Mouse (Mus musculus) forelimb bud, embryonic 11.5 days (tissue): ENCODE data around the gene Tsnaxip1.

Source experiments
- DNase-seq: peaks from one replicate; pipeline ENCODE4 v3.0.0-alpha.2; 2012; ENCODE audit warnings: low read depth, low spot score

The Tsnaxip1 gene

DNA sequence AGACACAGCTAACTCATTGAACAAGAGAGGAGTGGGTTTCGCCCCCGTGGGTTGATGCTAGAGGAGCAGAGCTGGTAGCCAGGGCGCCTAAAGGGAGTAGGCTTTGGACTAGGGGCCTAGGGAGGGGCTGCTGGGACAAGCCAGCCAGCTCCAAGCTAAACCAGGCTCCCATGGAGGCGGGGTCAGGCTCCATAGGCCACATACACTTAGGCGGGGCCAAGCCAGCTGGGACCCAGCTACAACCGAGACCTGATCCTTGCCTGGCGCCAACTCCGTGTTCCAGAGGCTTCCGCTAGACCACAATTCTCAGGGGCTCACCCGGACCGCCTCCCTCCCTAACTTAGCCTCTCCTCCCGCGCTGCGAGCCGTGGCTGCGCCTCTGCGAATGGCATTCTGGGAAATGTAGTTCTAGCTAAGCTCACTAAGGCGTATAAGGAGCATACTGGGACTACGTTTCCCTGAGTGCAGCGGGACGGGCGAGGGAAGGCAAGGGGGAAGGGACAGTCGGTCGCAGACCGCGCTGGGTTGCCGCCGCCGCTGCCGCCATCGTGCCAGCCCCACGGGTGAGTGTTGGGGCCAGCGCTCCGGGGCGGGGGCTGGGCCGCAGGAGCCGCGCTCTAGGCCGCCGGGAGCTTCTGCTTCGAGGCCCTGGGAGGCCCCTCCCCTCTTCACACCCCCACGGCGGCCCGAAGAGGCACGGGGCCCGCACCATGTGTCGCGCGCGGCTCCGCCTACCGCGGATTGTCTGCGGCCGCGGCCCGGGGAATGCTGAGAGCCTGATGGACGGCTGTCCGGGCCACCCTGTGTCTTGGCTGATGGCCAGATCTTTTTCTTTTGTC lies 32.8 kb downstream of the Tsnaxip1 start, which contains the start of gene Nutf2:
Gene Nutf2 (plus strand): TSS at position 438 of the 839 bp plus-strand sequence.
- peak; percentile 98 for DNase-seq

DNA sequence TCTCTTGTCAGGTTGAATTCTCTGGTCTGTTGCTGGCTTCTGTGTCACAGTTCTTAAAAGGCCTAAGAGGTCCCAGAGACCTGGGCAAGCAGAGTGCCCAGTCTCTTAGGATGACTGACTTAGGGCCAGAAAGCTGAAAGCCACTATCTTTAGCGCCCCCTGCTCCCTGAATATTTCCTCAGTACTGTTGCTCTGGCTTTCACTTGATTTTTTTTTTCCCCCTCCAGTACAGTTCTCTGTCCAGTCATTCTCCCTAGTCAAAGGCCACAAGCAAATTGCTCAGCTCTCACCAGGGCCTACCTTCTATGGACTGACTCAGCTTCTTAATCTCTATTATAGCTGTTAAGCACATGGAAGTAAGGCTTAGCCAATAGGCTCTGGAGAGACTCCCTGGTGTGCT lies 34.4 kb downstream of the Tsnaxip1 start:
- DNase-seq: no peak

DNA sequence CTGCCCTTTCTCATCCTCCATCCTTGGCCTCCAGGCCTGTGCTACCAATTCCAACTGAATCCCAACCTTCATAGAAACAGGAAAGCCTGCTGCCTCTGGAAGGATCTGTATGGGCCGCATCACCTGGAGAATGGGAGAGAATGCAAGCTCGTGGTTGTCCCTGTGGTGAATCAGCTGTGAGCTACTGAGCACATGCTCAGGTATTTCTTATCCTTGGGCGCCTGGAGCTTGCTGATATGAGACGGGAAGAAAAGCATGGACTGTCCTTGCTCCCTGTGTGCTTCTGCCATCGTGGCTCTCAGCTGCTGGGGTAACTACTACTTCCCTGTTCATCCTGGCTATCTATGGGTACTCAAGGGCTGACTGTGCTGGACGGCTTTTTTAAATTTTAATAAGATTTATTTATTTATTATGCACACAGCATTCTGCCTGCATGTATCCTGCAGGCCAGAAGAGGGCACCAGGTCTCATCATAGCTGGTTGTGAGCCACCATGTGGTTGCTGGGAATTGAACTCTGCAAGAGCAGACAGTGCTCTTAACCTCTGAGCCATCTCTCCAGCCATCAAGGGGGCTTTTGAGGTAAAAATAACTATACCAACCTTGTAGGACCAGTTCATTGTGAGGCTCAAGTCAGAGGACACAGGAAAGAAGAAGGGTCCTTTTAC lies 39.0 kb downstream of the Tsnaxip1 start:
- no peak for DNase-seq

DNA sequence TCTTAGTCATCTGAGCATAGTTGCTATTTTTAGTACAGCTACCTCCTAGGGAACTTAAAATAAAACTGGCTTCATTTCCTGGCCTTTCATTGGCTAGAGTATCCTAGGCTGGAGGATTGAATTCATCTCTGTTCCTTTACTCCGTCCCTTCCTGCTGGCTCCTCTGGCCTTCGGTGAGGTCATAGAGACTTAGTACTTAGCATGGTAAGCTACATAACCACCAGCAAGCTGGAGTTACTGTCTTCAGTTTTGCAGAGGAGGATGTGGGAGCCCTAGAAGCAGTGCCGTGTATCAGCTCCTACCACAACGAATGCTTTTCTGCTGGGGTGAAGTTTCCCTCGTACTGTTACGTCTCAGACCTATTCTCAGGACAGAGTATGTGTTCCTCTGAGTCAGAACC lies 46.8 kb downstream of the Tsnaxip1 start:
- no peak for DNase-seq

DNA sequence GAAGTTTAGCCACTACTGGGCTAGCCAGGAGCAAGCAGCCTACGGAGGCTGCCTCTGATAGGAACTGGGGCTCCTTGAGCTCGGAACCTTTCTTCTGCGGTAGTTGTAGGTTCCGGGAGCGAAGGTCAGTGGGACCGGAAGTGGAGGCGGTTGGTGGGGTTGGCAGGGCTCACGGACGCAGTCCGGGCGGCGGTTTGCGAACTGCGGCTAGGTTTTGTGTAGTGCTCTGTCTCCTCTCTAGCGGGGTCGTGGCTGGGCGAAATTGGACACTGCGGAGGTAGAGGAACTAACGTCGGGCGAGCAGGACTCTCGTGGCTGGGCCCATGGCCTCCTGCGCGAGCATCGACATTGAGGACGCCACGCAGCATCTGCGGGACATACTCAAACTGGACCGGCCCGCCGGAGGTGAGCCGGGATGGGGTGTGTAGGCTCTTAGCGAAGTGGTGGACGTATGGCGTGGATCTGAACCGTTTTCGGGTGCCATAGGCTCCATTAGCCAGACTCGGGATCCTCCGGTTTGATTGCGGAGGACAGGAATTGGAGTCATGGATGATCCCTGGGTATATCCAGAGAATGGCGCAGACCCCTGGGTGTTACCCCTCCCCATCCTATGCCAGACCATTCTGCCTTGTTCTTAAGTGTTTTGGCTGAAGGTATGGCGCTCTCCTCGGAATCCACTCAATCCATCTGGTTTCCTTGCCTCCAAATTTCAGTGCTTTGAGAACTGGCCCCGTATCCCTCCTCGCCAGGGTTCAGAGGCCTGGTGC lies 53.4 kb downstream of the Tsnaxip1 start, which contains the start of gene Edc4:
Gene Edc4 (plus strand): TSS at position 128 of the 767 bp plus-strand sequence.
- peak; percentile 90 for DNase-seq

DNA sequence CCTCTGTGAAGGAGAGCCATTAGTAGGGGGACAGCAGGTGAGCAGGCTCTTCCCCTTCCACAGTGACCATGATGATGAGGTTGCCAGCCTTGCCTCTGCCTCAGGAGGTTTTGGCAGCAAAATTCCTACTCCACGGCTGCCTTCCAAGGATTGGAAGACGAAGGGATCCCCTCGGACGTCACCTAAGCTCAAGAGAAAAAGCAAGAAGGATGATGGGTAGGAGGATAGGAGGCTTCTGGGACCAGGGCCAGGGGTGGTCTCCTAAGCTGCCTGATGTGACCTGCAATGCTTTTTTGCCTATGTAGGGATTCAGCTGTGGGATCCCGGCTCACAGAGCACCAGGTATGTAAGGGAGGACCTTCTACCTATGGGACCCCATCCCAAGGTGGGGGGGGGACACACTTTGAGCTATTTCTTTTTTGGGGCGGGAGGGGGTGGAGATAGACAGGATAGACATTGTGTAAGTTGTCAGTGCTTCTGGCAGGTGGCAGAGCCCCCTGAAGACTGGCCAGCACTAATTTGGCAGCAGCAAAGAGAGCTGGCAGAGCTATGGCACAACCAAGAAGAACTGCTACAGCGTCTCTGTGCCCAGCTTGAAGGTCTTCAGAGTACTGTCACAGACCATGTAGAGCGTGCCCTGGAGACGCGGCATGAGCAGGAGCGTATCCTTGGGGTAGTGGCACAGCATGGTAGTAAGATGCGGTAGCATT lies 62.4 kb downstream of the Tsnaxip1 start:
- DNase-seq: no peak

DNA sequence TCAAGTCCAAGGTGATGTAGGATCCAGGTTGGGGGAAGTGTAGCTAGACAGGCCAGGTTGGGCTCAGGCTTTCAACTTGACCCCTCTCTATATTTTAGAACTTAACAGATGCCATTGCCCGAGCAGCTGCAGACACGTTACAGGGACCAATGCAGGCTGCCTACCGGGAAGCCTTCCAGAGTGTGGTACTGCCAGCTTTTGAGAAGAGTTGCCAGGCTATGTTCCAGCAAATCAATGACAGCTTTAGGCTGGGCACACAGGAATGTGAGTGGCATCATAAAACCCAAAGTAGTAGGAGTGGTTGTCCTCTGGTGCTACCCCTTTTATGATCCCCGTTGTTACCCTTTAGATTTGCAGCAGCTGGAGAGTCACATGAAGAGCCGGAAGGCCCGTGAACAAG lies 63.3 kb downstream of the Tsnaxip1 start:
- no peak for DNase-seq

DNA sequence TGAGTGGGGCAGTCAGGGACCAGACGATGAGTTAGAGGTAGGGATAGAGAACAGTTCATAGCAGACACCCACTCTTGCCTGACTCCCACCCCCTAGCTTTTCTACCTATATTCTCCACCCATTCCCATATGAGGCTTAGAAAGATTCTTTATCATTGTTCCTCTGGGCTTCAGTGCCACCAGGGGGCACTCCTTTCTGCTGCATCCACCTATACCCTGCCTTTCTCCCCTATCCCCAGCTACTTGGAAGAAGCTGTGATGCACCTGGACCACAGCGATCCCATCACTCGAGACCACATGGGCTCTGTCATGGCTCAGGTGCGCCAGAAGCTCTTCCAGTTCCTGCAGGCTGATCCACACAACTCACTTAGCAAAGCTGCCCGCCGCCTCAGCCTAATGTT lies 64.9 kb downstream of the Tsnaxip1 start:
- DNase-seq: no peak

DNA sequence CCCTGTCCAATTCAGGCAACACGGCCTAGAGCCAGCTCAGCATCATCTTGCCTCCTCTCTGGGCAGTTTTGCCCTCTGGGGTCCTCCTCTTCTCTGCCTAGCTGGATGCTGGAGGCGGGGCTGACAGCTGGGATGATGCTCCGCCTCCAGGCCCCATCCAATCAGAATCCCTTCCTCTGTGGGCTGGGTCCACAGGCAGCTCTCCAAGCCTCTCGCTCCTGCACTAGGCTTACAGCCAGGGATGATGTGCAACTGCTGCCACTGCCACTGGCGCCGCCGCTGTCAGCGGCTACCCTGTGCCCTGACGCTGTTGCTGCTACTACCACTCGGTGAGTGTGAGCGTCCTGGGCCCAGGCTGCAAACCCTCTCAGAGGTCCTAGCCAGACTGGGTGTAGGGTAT lies 65.8 kb downstream of the Tsnaxip1 start, which contains the start of gene Nrn1l:
Gene Nrn1l (plus strand): TSS at position 229 of the 400 bp plus-strand sequence.
- DNase-seq: peak; percentile 70
